Mouse (Mus musculus) liver, embryonic 14.5 days (tissue): ENCODE results near the gene Capg. TPM values are rescaled to one million over a fixed set of nuclear protein-coding genes. Genes with fewer than 3 reads are reported as not detected.

Experiments
- ATAC-seq: fragments of 200-750 bp; cut with Nextera tagmentation; 2 replicates; pipeline ENCODE4 v1.8.0; 2017; ENCODE audit warnings: moderate number of reproducible peaks, mild to moderate bottlenecking, moderate library complexity; ENCODE audit not compliant: insufficient read depth
- DNase-seq, 3 experiments: peaks; one replicate each; pipeline ENCODE4 v3.0.0-alpha.2; 2012 to 2013; ENCODE audit warnings: low read depth in 3 of 3, low spot score in 3 of 3
- H3K27ac ChIP-seq: fragments of 300-500 bp; sonication (generic); 2 replicates; pipeline ENCODE4 v1.5.1; 2014; ENCODE audit warnings: moderate library complexity, mild to moderate bottlenecking, control low read depth, inconsistent platforms
- H3K27me3 ChIP-seq: fragments of 300-500 bp; sonication (generic); 2 replicates; pipeline ENCODE4 v1.6.1; 2014; ENCODE audit warnings: mild to moderate bottlenecking, low read length, moderate library complexity; ENCODE audit not compliant: control insufficient read depth, insufficient read depth
- H3K36me3 ChIP-seq: fragments of 300-500 bp; sonication (generic); replicated peaks from 2 replicates; pipeline ENCODE4 v1.6.1; 2014; ENCODE audit warnings: low read depth; ENCODE audit not compliant: control insufficient read depth, insufficient read depth
- H3K4me1 ChIP-seq, 2 experiments: fragments of 200-500 bp in 1 of 2; fragments of 300-500 bp in 1 of 2; sonication (generic) in 1 of 2; replicated peaks; 2 replicates each; pipeline ENCODE4 v1.6.1; 2012 to 2014; ENCODE audit warnings: antibody characterized with exemption in 1 of 2, inconsistent platforms in 1 of 2, low read length in 1 of 2; ENCODE audit not compliant: control insufficient read depth in 2 of 2, insufficient read depth in 2 of 2
- H3K4me2 ChIP-seq: fragments of 300-500 bp; sonication (generic); 2 replicates; pipeline ENCODE4 v1.6.1; 2014; ENCODE audit warnings: low read depth, mild to moderate bottlenecking, control low read depth, moderate library complexity
- H3K4me3 ChIP-seq, 2 experiments: fragments of 200-500 bp in 1 of 2; fragments of 300-500 bp in 1 of 2; sonication (generic) in 1 of 2; 2 replicates each; pipeline ENCODE4 v1.5.1; 2012 to 2014; ENCODE audit warnings: low read depth in 2 of 2, low read length in 2 of 2, mild to moderate bottlenecking in 2 of 2, control low read depth in 1 of 2, inconsistent platforms in 1 of 2, moderate library complexity in 1 of 2; ENCODE audit not compliant: insufficient read depth in 1 of 2
- H3K9ac ChIP-seq: fragments of 300-500 bp; sonication (generic); replicated peaks from 2 replicates; pipeline ENCODE4 v1.6.1; 2014; ENCODE audit warnings: mild to moderate bottlenecking, control low read depth, moderate library complexity
- H3K9me3 ChIP-seq: fragments of 300-500 bp; sonication (generic); 2 replicates; pipeline ENCODE4 v1.6.1; 2016; ENCODE audit warnings: low read length, mixed read lengths; ENCODE audit not compliant: control insufficient read depth
- CTCF ChIP-seq: IDR thresholded peaks from 2 replicates; pipeline ENCODE4 v1.5.1; 2016; ENCODE audit warnings: antibody characterized with exemption, low read depth, control low read depth
- EP300 ChIP-seq: IDR thresholded peaks from 2 replicates; pipeline ENCODE4 v1.6.1; 2016; ENCODE audit warnings: antibody characterized with exemption, low read depth
- WGBS: fragments of 180-500 bp; shearing (Covaris S2); extraction: QIAGEN DNeasy Blood & Tissue Kit; methylation state at CpG from one replicate; pipeline ENCODE4 v1.1.7; 2014; ENCODE audit not compliant: insufficient replicate concordance; 5-methylcytosine and 5-hydroxymethylcytosine counted together
- polyA plus RNA-seq, 2 experiments: library from polyadenylated mRNA; depleted of rRNA in 1 of 2; stranded (reverse) in 1 of 2; unstranded in 1 of 2; fragments of >200 nt; fragmentation: Nextera tagmentation in 1 of 2; extraction: Ambion mirVana in 1 of 2; gene quantifications; 2 replicates each; pipeline versions ENCODE4 v1.2.1 to v1.2.3; 2012 to 2014

Gene Capg
- polyA plus RNA-seq, 2 experiments: 6.6 to 14.8 TPM

GRCm38 (mm10) chr6:72547862-72548261 is 3.7 kb downstream of the Capg start:
- no peak for TF ChIP-seq EP300
- TF ChIP-seq CTCF: no peak
- Histone ChIP-seq H3K4me1 (peaks cover 13 to 29% of the 10 kb centered on the region in 2 experiments), H3K27me3 (no peaks in the 10 kb centered on the region), H3K9ac (no peak overlapping the region), H3K36me3 (no peaks in the 10 kb centered on the region), H3K4me2 (no peak overlapping the region), H3K27ac (no peak overlapping the region), H3K4me3 (no peak overlapping the region), H3K9me3 (no peaks in the 10 kb centered on the region)
- ATAC-seq (no peak), DNase-seq (no peak)
- WGBS: 78% methylated on average over 3 of the region's 3 CpGs

- peak in 1 of 3 experiments; percentile 37 for DNase-seq
- peak; percentile 63; the same call in 1 of the 2 replicates for ATAC-seq
- Histone ChIP-seq H3K4me3 (no peak overlapping the region), H3K27ac (no peak overlapping the region), H3K36me3 (no peaks in the 10 kb centered on the region), H3K4me1 (peaks cover 13 to 32% of the 10 kb centered on the region in 2 experiments), H3K9me3 (no peaks in the 10 kb centered on the region), H3K27me3 (no peaks in the 10 kb centered on the region), H3K4me2 (peak overlapping the region; percentile 54), H3K9ac (no peak overlapping the region)
- no peak for TF ChIP-seq EP300
- TF ChIP-seq CTCF: no peak
- 28% methylated on average over 9 of the region's 9 CpGs for WGBS
These were observed 4.9 kb downstream of the Capg start for GRCm38 (mm10) chr6:72549041-72549580.

- ATAC-seq: no peak
- no peak overlapping the region for H3K4me3 ChIP-seq
- peaks cover 13 to 27% of the 10 kb centered on the region in 2 experiments for H3K4me1 ChIP-seq
- WGBS: 50% methylated on average over 6 of the region's 6 CpGs
- TF ChIP-seq EP300 (no peak), CTCF (no peak)
- H3K9ac ChIP-seq: no peak overlapping the region
- DNase-seq: no peak
- no peaks in the 10 kb centered on the region for H3K27me3 ChIP-seq
- H3K27ac ChIP-seq: no peak overlapping the region
- H3K9me3 ChIP-seq: no peaks in the 10 kb centered on the region
- H3K36me3 ChIP-seq: no peaks in the 10 kb centered on the region
- H3K4me2 ChIP-seq: no peak overlapping the region
These were observed 5.8 kb downstream of the Capg start for GRCm38 (mm10) chr6:72550025-72550424.

- WGBS: 37% methylated on average over 10 of the region's 10 CpGs
- Histone ChIP-seq H3K9ac (no peak overlapping the region), H3K27ac (no peak overlapping the region), H3K27me3 (no peaks in the 10 kb centered on the region), H3K4me3 (no peak overlapping the region), H3K9me3 (no peaks in the 10 kb centered on the region), H3K4me2 (no peak overlapping the region), H3K4me1 (peaks cover 13 to 27% of the 10 kb centered on the region in 2 experiments), H3K36me3 (no peaks in the 10 kb centered on the region)
- no peak for TF ChIP-seq CTCF
- no peak for TF ChIP-seq EP300
- DNase-seq (no peak), ATAC-seq (no peak)
These were observed 6.4 kb downstream of the Capg start for GRCm38 (mm10) chr6:72550503-72551100.

GRCm38 (mm10) chr6:72552171-72553078 is 8.2 kb downstream of the Capg start:
- ATAC-seq: peak; percentile 68
- peak overlapping the region; percentile 58 for H3K9ac ChIP-seq
- H3K27ac ChIP-seq: no peak overlapping the region
- H3K27me3 ChIP-seq: no peaks in the 10 kb centered on the region
- H3K36me3 ChIP-seq: no peaks in the 10 kb centered on the region
- H3K9me3 ChIP-seq: no peaks in the 10 kb centered on the region
- DNase-seq: peak in 2 of 3 experiments; percentile 27 to 30
- H3K4me2 ChIP-seq: peak overlapping the region; percentile 64
- H3K4me1 ChIP-seq: peaks cover 13 to 27% of the 10 kb centered on the region in 2 experiments
- WGBS: 18% methylated on average over 27 of the region's 27 CpGs
- H3K4me3 ChIP-seq: peak overlapping the region; percentile 39 to 58
- TF ChIP-seq EP300: no peak
- TF ChIP-seq CTCF: peak; percentile 11; the same call in 1 of the 2 replicates
